Comparison of ENCODE assay signal across 33 mouse cellular contexts in genomic region chr7:110658378-110658928, GRCm38 (mm10). TPM values are rescaled to one million over a fixed set of nuclear protein-coding genes. Genes with fewer than 3 reads are reported as not detected.
A peak's percentile ranks its signal among the peaks of the same experiment; 100 is the strongest.
DNase-seq lines count a peak whose midpoint lies in the region; ATAC-seq and TF ChIP-seq lines count a peak whose summit lies in the region.
"Had no signal": no experiment of that assay in that cellular context is flagged by ENCODE, and none has a peak within 500 bp of the region (broad histone marks: within the 10 kb centered on the region; RNA-seq: fewer than 3 reads in every experiment).

No protein-coding gene starts in this region.

- TF ChIP-seq CTCF in lung, embryonic 14.5 days (IDR thresholded peaks at IDR 0.05; ENCODE audit: low read depth) = no peak

- 0 out of 2 replicates have a peak, but pooled peaks cover 3% of the 10 kb centered on the region for H3K4me1 ChIP-seq in lung, embryonic 14.5 days (ENCODE audit: insufficient read depth)
- H3K4me1 ChIP-seq in intestine, embryonic 15.5 days (replicated peaks) = peaks cover 3% of the 10 kb centered on the region; the same call in 1 of the 2 replicates
- peaks cover 3% of the 10 kb centered on the region; the same call in 1 of the 2 replicates for H3K4me1 ChIP-seq in stomach, embryonic 15.5 days
- H3K4me1 ChIP-seq: embryonic facial prominence, embryonic 10.5 days; embryonic facial prominence, embryonic 15.5 days; forebrain, embryonic 12.5 days; kidney, embryonic 15.5 days; liver, embryonic 15.5 days; midbrain, embryonic 12.5 days; neural tube, embryonic 12.5 days had no signal

- WGBS in lung, embryonic 14.5 days = 35% methylated on average over 3 of the region's 3 CpGs
- WGBS in intestine, embryonic 15.5 days = 35% methylated on average over 3 of the region's 3 CpGs
- WGBS in stomach, embryonic 15.5 days = 39% methylated on average over 3 of the region's 3 CpGs

- H3K36me3 ChIP-seq in lung, embryonic 14.5 days (ENCODE audit: insufficient read depth) = no peaks in the 10 kb centered on the region
- no peaks in the 10 kb centered on the region for H3K36me3 ChIP-seq in intestine, embryonic 15.5 days
- no peaks in the 10 kb centered on the region for H3K36me3 ChIP-seq in stomach, embryonic 15.5 days
- H3K36me3 ChIP-seq: embryonic facial prominence, embryonic 10.5 days; embryonic facial prominence, embryonic 15.5 days; forebrain, embryonic 12.5 days; heart, embryonic 10.5 days; heart, embryonic 15.5 days; kidney, embryonic 15.5 days; limb, embryonic 12.5 days; liver, embryonic 15.5 days; midbrain, embryonic 12.5 days; neural tube, embryonic 12.5 days had no signal

- H3K9me3 ChIP-seq in lung, embryonic 14.5 days (ENCODE audit: low read depth, low read length) = no peaks in the 10 kb centered on the region
- H3K9me3 ChIP-seq in intestine, embryonic 15.5 days = no peaks in the 10 kb centered on the region
- no peaks in the 10 kb centered on the region for H3K9me3 ChIP-seq in stomach, embryonic 15.5 days
- H3K9me3 ChIP-seq: embryonic facial prominence, embryonic 15.5 days; forebrain, embryonic 12.5 days; heart, embryonic 10.5 days; heart, embryonic 15.5 days; kidney, embryonic 15.5 days; liver, embryonic 15.5 days; midbrain, embryonic 12.5 days had no signal

- H3K4me2 ChIP-seq in lung, embryonic 14.5 days = no peak overlapping the region
- no peak overlapping the region for H3K4me2 ChIP-seq in intestine, embryonic 15.5 days (replicated peaks)
- H3K4me2 ChIP-seq in stomach, embryonic 15.5 days = no peak overlapping the region
- H3K4me2 ChIP-seq: embryonic facial prominence, embryonic 15.5 days; forebrain, embryonic 12.5 days; heart, embryonic 15.5 days; kidney, embryonic 15.5 days; limb, embryonic 12.5 days; liver, embryonic 15.5 days; midbrain, embryonic 12.5 days; neural tube, embryonic 12.5 days had no signal

- H3K27me3 ChIP-seq in lung, embryonic 14.5 days (ENCODE audit: insufficient read depth, low read length) = no peaks in the 10 kb centered on the region
- no peaks in the 10 kb centered on the region for H3K27me3 ChIP-seq in intestine, embryonic 15.5 days (replicated peaks)
- H3K27me3 ChIP-seq in stomach, embryonic 15.5 days (replicated peaks) = no peaks in the 10 kb centered on the region
- H3K27me3 ChIP-seq: embryonic facial prominence, embryonic 15.5 days; forebrain, embryonic 12.5 days; heart, embryonic 15.5 days; kidney, embryonic 15.5 days; limb, embryonic 12.5 days; liver, embryonic 15.5 days; midbrain, embryonic 12.5 days; neural tube, embryonic 12.5 days had no signal

- no peak overlapping the region for H3K4me3 ChIP-seq in lung, embryonic 14.5 days (ENCODE audit: low read depth, low read length)
- H3K4me3 ChIP-seq in intestine, embryonic 15.5 days (replicated peaks) = no peak overlapping the region
- H3K4me3 ChIP-seq in stomach, embryonic 15.5 days (replicated peaks) = no peak overlapping the region
- H3K4me3 ChIP-seq: embryonic facial prominence, embryonic 10.5 days; embryonic facial prominence, embryonic 15.5 days; forebrain, embryonic 12.5 days; heart, embryonic 10.5 days; heart, embryonic 15.5 days; kidney, embryonic 15.5 days; limb, embryonic 12.5 days; liver, embryonic 15.5 days; megakaryocyte, embryonic 14.5 days; midbrain, embryonic 12.5 days; myocyte; neural tube, embryonic 12.5 days had no signal

- H3K27ac ChIP-seq in lung, embryonic 14.5 days (ENCODE audit: low read depth) = peak overlapping the region; percentile 55
- peak overlapping the region; percentile 19; the same call in 1 of the 2 replicates for H3K27ac ChIP-seq in intestine, embryonic 15.5 days
- H3K27ac ChIP-seq in stomach, embryonic 15.5 days = peak overlapping the region; percentile 57; the same call in 1 of the 2 replicates
- H3K27ac ChIP-seq: embryonic facial prominence, embryonic 10.5 days; embryonic facial prominence, embryonic 15.5 days; forebrain, embryonic 12.5 days; heart, embryonic 10.5 days; heart, embryonic 15.5 days; kidney, embryonic 15.5 days; limb, embryonic 12.5 days; liver, embryonic 15.5 days; midbrain, embryonic 12.5 days; neural tube, embryonic 12.5 days had no signal

- DNase-seq in lung, embryonic 14.5 days = no peak
- DNase-seq in lung, postnatal 4 days = no peak
- DNase-seq in 3T3-L1 (ENCODE audit: low read depth, low spot score) = peak; percentile 63
- DNase-seq in kidney, adult 8-10 months = no peak
- no peak for DNase-seq in testis, postnatal 10 days (ENCODE audit: low spot score)
- DNase-seq in frontal cortex, postnatal 36 days (ENCODE audit: low spot score in 2 of 2) = no peak
- DNase-seq: adrenal gland, adult 2 months; adrenal gland, postnatal 36 days; cerebellum, adult 8-10 months; cerebellum, postnatal 25 days; forebrain, postnatal 0 days; gastrocnemius, postnatal 25 days; heart, adult 11 months; kidney, adult 11 months; kidney, postnatal 25 days; lung, postnatal 36 days; thymus, adult 18-20 months; thymus, postnatal 36 days had no signal

- ATAC-seq in lung, embryonic 14.5 days (ENCODE audit: insufficient read depth) = no peak
- peak; percentile 65 for ATAC-seq in intestine, embryonic 15.5 days
- ATAC-seq in stomach, embryonic 15.5 days (ENCODE audit: insufficient read depth, low FRiP score, low read depth) = peak; percentile 40; the same call in 1 of the 2 replicates
- ATAC-seq: forebrain, postnatal 0 days; hindbrain, embryonic 16.5 days had no signal

- H3K9ac ChIP-seq in lung, embryonic 14.5 days = no peak overlapping the region
- no peak overlapping the region for H3K9ac ChIP-seq in intestine, embryonic 15.5 days
- no peak overlapping the region for H3K9ac ChIP-seq in stomach, embryonic 15.5 days
- H3K9ac ChIP-seq: embryonic facial prominence, embryonic 15.5 days; forebrain, embryonic 12.5 days; forebrain, postnatal 0 days; heart, embryonic 15.5 days; kidney, embryonic 15.5 days; limb, embryonic 12.5 days; liver, embryonic 15.5 days; midbrain, embryonic 12.5 days; neural tube, embryonic 12.5 days had no signal

RNA-seq across cellular contexts. Expression of gene Adm, which starts 31.0 kb away (rescaled TPM):
- 2.3 and 2.5 TPM in 2 replicates for polyA plus RNA-seq in lung, embryonic 14.5 days (2014; fragmentation: Nextera tagmentation; extraction: Ambion mirVana)
- polyA plus RNA-seq in intestine, embryonic 15.5 days (2015; fragmentation: Nextera tagmentation; extraction: Ambion mirVana) = 4.4 and 4.9 TPM in 2 replicates
- 3.3 and 4.4 TPM in 2 replicates for polyA plus RNA-seq in stomach, embryonic 15.5 days (2015; fragmentation: Nextera tagmentation; extraction: Ambion mirVana)

RNA-seq across cellular contexts. Expression of gene Sbf2, which starts 43.7 kb away (rescaled TPM):
- 43.2 and 45.4 TPM in 2 replicates for polyA plus RNA-seq in lung, embryonic 14.5 days (2014; fragmentation: Nextera tagmentation; extraction: Ambion mirVana)
- polyA plus RNA-seq in intestine, embryonic 15.5 days (2015; fragmentation: Nextera tagmentation; extraction: Ambion mirVana) = 33.7 and 33.9 TPM in 2 replicates
- polyA plus RNA-seq in stomach, embryonic 15.5 days (2015; fragmentation: Nextera tagmentation; extraction: Ambion mirVana) = 29.2 and 32.6 TPM in 2 replicates
